Mouse (Mus musculus): ENCODE measurements around the gene Mdfic. TPM values are rescaled to one million over a fixed set of nuclear protein-coding genes. Genes with fewer than 3 reads are reported as not detected.

Gene Mdfic
- polyA plus RNA-seq, 3 experiments from 2014 or later, result 19.5 to 28.0 (median 21.3) TPM

DNA sequence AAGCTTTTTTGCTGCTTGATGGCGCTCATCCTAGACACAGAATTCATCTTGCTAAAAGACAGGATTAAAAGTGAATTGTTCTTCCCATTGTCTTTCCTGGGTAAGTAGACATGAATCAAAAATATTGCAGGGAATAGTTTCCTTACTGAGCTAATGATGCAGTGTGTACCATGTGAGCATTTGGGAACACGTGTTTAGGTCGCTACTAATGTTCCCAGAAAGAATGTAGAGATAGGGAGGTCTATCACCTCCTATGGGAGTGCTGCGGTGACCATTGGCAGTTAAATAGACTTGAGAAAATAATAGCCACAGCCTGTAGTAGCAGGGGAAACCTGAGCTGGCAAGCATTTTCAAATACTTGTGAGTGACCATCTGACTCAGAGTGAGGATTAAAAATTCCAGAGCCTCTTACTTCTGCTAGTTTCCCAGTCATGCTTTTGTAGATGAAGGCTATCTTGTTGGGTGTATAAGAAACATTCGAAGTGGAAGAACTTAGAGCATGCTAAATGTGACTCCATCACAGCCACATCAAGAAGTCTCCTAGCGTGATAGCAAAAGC, 22.2 kb downstream of the Mdfic start:
- no peak for ATAC-seq

GRCm38 (mm10) chr6:15743291-15743792, 22.9 kb downstream of the Mdfic start:
- ATAC-seq, result no peak

DNA sequence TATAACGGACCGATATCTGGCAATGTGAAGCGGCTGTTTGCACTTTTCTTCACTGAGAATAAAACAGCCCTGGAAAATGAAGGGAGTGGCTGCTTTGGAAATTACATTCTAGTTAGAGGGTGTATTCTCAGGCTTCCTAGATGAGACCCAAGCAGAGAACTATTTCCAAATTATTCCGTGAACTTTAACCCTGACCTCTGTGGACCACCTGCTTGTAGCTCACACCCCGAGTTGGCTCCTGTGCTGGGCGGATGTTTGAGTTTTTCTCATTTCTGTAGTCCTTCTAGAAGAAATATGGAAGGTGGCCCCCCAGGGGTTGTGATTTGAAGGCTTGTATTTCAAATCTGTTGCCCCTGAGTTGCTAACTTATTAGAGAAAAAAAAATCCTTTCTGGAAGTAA, 23.3 kb downstream of the Mdfic start:
- no peak for ATAC-seq

DNA sequence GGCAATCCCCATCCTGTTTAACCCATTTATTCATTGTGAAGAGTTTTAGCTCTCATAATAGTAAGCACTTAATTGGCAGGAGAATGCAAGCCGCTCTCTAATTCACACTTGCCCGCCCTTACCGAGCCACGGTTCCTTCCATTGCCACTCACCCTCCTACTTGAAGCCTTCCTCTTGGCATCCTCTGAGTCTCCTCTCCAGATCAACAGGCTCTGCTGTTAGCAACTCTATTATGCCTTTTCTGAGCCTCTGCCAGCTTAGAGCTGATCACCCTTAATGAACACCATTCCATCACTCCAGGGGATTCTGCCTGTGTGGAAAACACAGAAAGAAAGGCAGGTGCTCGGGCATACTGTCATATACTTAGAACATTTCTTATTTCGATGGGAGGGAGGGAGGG, 24.9 kb downstream of the Mdfic start:
- ATAC-seq, result no peak

DNA sequence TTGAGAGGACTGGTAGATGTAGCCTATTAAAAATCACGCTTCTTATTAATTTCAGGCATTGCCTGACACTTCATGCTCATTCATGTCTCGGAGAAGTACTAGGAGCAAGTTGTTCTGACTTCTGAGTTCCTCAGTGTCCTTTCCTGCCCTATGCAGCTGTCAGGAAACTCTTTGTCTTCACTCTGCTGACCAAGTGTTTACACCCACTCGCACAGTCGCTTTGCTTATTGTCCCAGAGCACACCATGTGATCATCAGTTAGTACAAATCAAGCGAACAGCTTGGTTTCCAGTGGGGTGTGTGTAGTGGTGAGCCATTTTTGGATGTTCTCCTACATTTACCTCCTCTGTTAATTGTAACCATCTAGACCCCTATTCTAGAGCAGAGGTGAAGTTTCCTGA, 25.4 kb downstream of the Mdfic start:
- peak; percentile 16 for ATAC-seq

DNA sequence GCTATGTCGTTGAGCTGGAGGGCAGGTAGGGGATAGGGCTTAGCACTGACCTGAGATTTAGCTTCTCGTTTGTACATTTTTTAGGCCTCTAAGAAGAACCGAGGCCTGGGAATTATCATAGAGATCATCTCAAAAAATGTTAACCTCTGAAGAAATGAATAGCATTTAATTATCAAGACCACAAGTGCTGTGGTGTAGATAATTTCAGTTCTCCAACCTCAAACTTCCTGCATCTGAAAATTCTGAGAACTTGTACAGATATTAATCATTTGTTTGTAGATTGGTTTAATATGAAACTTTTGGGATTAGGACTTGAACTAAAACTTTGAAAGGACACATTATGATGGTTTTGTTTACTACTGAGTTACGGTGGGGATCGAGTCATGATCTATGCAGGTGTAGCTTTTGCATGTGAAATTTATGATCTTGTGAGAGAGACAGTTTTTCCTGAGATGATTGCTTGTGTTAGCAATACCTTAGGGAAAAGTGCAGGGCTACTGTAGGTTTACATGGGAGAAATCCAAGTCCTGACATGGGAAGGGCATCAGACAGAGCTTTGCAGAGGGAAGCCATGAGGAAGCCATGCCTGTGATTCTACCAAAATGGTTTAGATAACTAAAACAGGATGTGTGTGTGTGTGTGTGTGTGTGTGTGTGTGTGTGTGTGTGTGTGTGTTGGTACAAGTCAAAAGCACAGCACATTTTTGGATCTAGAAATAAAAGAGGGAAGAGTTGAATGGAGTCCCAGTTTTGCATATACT, 27.1 kb downstream of the Mdfic start:
- ATAC-seq, result peak; percentile 65

DNA sequence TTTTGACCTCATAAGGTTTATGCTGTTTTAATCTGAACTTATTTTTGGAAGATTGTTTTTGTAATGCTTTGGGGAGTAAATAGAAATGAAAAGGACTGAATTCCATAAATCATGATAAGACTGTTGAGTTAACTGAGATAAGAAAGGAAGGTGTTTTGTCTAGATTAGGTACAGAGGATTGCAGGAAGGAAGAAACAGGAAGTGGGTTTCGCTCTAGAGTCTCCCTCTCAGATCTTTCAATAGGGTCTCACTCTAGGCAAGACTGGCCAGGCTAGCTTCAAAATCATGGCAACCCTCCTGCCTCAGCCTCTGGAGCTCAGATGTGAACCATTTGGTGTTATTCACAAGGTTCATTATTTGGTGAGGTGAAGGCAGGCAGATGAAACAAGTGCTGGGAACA, 27.8 kb downstream of the Mdfic start:
- ATAC-seq, result peak; percentile 52

- no peak for ATAC-seq
Observed at GRCm38 (mm10) chr6:15748943-15749342, 28.5 kb downstream of the Mdfic start.

DNA sequence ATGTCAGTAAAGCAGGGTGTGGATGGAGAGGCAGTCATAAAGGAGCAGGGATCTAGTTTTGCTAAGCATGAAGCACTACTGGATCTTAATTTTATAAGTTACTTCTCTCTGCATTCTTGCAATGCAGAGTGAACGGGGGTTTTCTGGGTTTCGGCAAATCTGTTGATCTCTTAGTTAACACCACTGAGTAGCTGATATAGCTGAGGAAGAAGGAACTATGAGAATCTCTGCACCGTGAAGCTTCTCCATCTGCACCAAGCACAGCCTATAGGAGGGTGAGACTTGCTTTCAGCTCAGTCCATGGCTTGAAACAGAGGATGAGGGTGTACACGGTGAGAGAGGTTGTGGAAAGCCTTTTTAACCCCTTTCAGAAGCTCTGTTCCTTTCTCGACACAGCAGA, 29.6 kb downstream of the Mdfic start:
- ATAC-seq, result no peak

DNA sequence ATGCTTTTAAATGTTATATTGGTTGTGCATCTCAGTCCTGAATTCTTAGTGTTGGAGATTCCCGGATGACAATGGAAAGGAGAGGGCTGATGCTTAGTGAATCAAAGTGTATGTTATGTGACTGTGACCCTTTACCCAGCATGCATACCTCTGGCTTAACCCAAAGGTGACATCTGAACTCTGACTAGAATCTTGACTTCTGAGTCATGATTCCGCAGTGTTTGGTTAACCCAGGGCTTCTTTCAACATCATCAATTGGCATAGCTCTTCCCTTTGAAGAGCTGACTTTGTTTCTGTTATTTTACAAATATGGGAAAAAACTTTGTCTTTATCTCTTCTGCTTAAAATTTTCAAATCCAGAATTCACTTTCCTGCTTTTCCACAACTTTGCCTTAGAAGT, 30.9 kb downstream of the Mdfic start:
- no peak for ATAC-seq

- no peak for ATAC-seq
Observed at GRCm38 (mm10) chr6:15752160-15752559, 31.7 kb downstream of the Mdfic start.

GRCm38 (mm10) chr6:15753208-15753607, 32.7 kb downstream of the Mdfic start:
- ATAC-seq, result peak; percentile 52

DNA sequence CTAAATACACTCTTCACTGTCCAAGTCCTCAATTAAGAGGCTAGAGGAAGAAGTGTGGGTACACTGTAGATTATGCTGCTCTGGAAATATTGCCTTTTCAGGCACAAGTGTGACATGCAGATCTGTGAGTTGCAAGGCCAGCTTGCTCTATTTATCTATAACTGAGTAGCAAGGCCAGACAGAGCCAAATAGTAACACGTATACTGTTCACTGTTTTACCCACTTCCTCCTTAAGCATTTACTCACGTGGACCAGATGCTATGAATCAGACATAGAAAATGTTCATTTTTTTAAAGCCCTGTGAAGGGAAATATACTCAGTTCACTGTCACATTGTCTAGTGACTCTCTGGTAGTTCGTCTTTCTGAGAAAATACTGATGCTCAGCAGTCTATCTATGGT, 37.9 kb downstream of the Mdfic start:
- peak; percentile 89 for ATAC-seq

DNA sequence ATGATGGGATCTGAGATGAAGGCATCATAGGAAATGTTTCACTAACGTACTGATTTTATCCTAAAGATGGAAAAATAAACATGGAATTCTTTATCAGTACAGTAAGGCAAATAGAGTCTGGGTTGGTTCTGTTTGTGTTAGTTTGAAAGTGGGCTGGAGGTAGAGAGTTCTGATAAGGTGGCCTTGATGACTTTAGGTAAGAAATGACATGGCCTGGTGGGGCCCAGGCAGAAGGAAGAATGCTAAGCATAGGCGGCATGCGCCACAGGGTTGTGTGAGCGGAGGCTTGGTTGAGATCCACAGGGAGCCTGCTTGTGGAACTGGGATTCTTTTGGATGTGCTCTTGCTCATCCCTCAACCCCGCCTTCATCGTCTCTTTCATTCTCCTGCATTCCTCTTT, 40.3 kb downstream of the Mdfic start:
- no peak for ATAC-seq

DNA sequence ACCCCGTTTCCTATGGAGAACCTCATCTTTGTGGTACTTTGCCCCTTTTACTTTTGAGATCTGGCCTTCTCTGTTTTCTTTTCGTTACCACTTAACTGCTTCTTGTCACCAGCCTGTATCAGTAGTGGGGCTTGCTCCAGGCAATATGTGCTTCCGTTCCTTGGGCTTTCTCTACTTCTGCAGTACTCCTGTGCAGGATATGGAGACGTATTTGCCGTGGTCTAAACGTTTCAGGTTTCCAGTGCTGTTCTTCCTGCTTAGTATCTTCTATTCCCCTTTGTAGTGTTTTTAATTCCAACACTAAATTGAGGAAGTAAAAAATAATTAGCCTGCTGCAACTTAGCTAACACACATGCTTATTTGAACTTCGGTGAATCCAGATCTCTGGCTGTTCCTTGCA, 43.6 kb downstream of the Mdfic start:
- ATAC-seq, result no peak

- ATAC-seq, result peak; percentile 5
Observed at GRCm38 (mm10) chr6:15767460-15767859, 47.0 kb downstream of the Mdfic start.

DNA sequence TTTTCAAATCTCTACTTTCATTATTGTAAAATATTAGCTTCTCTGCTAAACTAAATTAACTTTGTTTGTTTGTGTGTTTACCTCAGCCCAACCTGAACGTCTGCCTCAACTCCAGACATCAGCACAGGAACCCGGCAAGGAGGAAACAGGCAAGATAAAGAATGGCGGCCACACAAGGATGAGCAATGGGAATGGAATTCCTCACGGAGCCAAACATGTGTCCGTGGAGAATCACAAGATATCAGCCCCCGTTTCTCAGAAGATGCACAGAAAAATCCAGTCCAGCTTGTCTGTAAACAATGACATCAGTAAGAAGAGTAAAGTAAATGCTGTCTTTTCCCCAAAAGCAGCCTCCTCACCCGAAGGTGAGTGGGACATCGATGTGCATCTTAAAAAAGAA, 49.7 kb downstream of the Mdfic start:
- ATAC-seq, result no peak

DNA sequence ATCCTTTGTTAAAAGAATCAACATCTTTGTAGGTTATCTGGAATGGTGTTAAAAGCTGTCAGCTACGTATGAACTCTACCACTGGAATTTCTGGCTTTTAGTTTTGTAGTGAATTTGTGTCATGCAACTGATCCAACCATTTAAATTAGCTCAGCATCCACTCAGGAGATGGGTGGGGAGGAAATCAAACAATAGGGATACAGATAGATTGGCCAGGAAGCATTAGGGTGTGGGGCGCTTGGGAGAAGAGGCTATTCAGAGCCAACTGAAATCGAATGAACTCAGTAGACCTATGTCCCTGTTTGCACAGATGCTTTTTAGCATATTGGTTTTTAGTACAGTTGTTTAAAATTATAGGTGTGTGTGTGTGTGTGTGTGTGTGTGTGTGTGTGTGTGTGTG, 56.6 kb downstream of the Mdfic start:
- ATAC-seq, result no peak

DNA sequence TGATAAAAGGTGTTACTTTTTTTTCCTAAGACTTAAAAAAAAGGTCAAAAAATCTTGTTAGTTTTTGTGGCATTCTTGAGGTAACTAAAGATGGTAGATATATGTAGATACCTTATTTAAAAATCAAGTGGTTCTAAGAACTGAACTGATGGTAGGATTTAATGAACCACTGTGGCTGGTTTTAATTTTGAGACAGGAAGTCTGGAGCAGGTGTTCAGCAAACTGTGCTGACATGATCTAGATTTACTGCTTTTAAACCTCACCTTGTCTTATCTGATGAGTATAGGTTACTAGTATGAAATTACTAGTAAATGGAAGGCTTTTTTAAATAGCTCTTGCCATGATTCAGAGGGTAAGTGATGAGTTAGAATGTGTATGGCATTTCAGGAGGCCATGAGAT, 59.7 kb downstream of the Mdfic start:
- peak; percentile 66 for ATAC-seq

- peak; percentile 2 for ATAC-seq
Observed at GRCm38 (mm10) chr6:15780688-15781087, 60.2 kb downstream of the Mdfic start.

DNA sequence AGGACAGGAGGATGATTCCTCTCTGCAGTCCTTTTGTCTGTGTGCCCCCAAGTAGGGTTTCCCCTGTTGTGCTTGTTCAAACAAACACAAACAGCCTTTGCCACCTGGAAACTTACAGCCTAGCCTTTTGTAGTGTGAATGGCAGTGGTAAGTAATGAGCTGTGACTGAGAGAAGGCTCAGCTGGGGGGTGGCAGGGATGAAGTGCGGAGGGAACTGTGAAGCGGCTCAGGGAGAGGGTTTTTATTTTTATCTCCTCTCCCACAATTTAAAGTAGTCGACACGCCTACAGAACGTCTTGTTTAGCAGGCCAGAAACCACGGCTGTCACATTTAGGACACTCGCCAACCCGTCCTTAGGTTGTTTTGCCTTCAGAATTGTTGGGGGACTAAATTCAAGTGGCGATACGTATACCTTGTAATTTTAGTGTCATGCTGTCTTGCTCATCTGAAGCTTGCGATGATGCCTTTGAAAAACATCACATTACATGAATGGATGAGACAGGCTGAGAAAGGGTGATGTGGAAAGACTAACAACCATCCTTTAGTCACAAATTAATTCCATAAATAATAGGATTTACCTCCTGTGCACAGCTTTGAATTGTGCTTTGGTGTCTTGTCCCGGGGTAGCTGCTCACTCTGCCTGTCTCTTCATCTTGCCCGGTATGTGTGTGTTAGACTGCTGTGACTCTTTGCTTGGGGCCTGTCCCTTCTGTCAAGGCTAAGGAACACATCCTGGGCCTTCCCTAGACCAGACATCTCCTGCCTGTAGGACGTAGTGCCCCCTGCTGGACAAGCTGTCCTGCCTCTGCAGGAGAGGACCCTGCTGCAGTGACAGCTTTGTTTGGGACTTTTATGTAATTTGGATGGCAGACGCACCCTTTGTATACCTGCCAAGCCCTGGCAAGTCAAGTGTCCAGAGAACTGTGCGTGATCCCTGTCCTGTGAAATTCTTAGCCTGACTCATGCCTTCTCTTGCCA, 69.4 kb downstream of the Mdfic start:
- ATAC-seq, result peak; percentile 55

DNA sequence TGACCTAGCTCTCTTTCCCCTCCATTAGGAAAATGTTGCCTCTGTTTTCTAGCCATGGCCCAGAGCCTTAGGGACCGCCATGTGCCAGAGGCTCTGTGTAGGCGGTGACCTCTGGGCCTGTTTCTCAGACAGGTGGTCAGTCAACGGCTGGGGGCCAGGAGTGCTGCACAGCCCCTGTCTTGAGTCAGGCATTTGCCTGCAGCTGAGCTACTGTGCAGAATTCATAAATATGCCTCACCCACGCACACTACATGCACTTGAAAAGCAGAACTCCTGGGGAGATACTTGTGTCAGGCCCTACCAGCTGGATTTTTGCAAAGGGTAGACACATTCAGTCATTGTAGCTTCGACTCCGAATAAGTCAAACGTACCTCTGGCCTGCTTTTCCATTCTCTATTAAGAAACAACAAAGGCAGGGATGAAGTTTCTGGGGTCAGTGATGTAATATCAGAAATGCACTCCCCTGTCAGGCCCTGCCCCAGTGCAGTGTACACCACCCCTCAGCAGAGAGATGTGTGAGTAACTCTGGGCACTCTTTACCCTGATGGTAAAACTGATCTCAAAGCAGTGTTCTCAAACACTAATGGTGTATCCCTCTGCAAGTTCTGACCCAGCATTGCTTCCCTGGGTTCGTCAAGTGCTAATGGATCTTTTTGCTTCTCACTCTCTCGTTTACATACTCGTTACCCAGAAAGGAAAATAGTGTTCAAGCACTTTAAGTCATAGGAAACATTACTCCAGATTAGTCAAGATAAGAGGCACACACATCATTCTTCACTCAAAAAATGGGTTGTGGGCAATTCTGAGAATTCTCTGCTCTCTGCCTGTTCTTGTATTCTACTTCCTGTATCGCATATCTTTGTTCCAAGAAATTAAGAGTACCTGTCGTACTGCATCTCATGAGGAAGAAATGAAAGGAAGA, 72.5 kb downstream of the Mdfic start:
- peak; percentile 59 for ATAC-seq
